Mouse (Mus musculus) cerebellum, adult 11 months (tissue): Measurements from ENCODE around the gene Rgl2.

Source experiments
- DNase-seq: peaks from one replicate; pipeline ENCODE4 v3.0.0; 2022

Gene Rgl2

GRCm38 (mm10) chr17:33978631-33979031, 49.3 kb downstream of the Rgl2 start:
- DNase-seq, result peak; percentile 75

- no peak for DNase-seq
Observed at GRCm38 (mm10) chr17:33979512-33980050, 50.2 kb downstream of the Rgl2 start.

- no peak for DNase-seq
Observed at GRCm38 (mm10) chr17:33980181-33981035, 51.1 kb downstream of the Rgl2 start.

- peak; percentile 87 for DNase-seq
Observed at GRCm38 (mm10) chr17:33981192-33981909, 52.0 kb downstream of the Rgl2 start.

- DNase-seq, result peak; percentile 64
Observed at GRCm38 (mm10) chr17:33982136-33982535, 52.8 kb downstream of the Rgl2 start.
